In the genomic region with DNA sequence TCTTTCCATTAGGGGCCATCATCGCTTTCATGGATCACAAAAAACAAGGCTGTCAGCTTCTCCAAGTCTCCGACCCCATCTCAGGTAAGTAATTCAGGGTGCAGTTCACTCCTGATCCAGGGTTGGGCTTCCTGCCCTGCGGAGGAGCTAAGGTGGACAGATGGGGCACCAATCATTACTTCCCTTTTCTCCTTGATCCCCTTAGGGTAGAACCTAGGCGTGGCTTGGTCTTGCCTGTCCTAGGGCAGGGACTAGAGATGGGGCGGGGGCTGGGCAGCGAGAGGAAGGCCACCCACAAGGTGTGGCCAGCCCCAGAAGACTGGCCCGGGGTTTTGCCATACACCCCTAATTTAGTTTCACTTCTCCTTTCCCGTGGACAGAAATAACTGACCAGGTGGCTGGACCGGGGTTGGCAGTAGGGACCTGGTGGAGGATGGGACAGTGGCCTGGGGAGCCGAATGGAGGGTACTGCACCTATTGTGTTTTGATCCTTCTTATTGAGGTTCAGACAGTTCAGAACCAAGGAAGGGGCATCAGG, we compare ENCODE assay signal across 8 mouse cellular contexts. TPM values are rescaled to one million over a fixed set of nuclear protein-coding genes. Genes with fewer than 3 reads are reported as not detected.
DNase-seq lines count a peak whose midpoint lies in the region; ATAC-seq and TF ChIP-seq lines count a peak whose summit lies in the region.

No protein-coding gene starts in this region.

- no peak for TF ChIP-seq CTCF in thymus, adult 2 months (IDR thresholded peaks at IDR 0.05; ENCODE audit: borderline replicate concordance, control insufficient read depth, extremely low read depth, insufficient read depth, low read length, poor library complexity)

- peak overlapping the region; percentile 55 for H3K4me2 ChIP-seq in forebrain, embryonic 11.5 days (ENCODE audit: low read depth, low read length, severe bottlenecking)
- H3K4me2 ChIP-seq in limb, embryonic 14.5 days (replicated peaks; ENCODE audit: low read depth, low read length, severe bottlenecking): peak overlapping the region; percentile 66
- H3K4me2 ChIP-seq in midbrain, embryonic 15.5 days: peak overlapping the region; percentile 42

- WGBS in thymus, adult 2 months: 22% methylated on average over 10 of the region's 10 CpGs
- WGBS in forebrain, embryonic 11.5 days: 17% methylated on average over 10 of the region's 10 CpGs
- WGBS in limb, embryonic 14.5 days: 15% methylated on average over 10 of the region's 10 CpGs
- 20% methylated on average over 10 of the region's 10 CpGs for WGBS in midbrain, embryonic 15.5 days

- DNase-seq in thymus, adult 2 months: no peak
- no peak for DNase-seq in thymus, postnatal 10 days (ENCODE audit: low spot score in 2 of 2)
- no peak for DNase-seq in forebrain, embryonic 11.5 days (ENCODE audit: low spot score)
- no peak for DNase-seq in limb, embryonic 14.5 days (ENCODE audit: low spot score)
- no peak for DNase-seq in urinary bladder, adult 18-20 months (ENCODE audit: low spot score in 2 of 2)
- DNase-seq in left cerebral cortex, adult 11 months (ENCODE audit: low spot score): no peak
- no peak for DNase-seq in urinary bladder, postnatal 10 days (ENCODE audit: low spot score)

- H3K27me3 ChIP-seq in thymus, adult 2 months (ENCODE audit: control insufficient read depth, insufficient read depth, low read length): peaks cover 6% of the 10 kb centered on the region; the same call in 1 of the 2 replicates
- peaks cover 36% of the 10 kb centered on the region for H3K27me3 ChIP-seq in forebrain, embryonic 11.5 days (ENCODE audit: control insufficient read depth, insufficient read depth, low read length)
- H3K27me3 ChIP-seq in limb, embryonic 14.5 days (ENCODE audit: control insufficient read depth, insufficient read depth, low read length): peaks cover 28% of the 10 kb centered on the region
- peaks cover 45% of the 10 kb centered on the region for H3K27me3 ChIP-seq in midbrain, embryonic 15.5 days (replicated peaks)

- peaks cover 19% of the 10 kb centered on the region for H3K4me1 ChIP-seq in thymus, adult 2 months (replicated peaks; ENCODE audit: control insufficient read depth, insufficient read depth, low read length)
- peaks cover 8% of the 10 kb centered on the region; the same call in 1 of the 2 replicates for H3K4me1 ChIP-seq in forebrain, embryonic 11.5 days (replicated peaks; ENCODE audit: control insufficient read depth, insufficient read depth, low read length)
- no peaks in the 10 kb centered on the region for H3K4me1 ChIP-seq in limb, embryonic 14.5 days (ENCODE audit: control insufficient read depth, insufficient read depth, low read length)
- H3K4me1 ChIP-seq in midbrain, embryonic 15.5 days: peaks cover 17% of the 10 kb centered on the region

- H3K27ac ChIP-seq in thymus, adult 2 months (ENCODE audit: control insufficient read depth, insufficient read depth, low read length): no peak overlapping the region
- H3K27ac ChIP-seq in forebrain, embryonic 11.5 days (ENCODE audit: low read depth, low read length): no peak overlapping the region
- H3K27ac ChIP-seq in limb, embryonic 14.5 days (replicated peaks; ENCODE audit: low read depth, low read length): no peak overlapping the region
- no peak overlapping the region for H3K27ac ChIP-seq in midbrain, embryonic 15.5 days

- H3K36me3 ChIP-seq in thymus, adult 2 months (ENCODE audit: control insufficient read depth, insufficient read depth, low read length): peaks cover 5% of the 10 kb centered on the region; the same call in 1 of the 2 replicates
- no peaks in the 10 kb centered on the region for H3K36me3 ChIP-seq in forebrain, embryonic 11.5 days (ENCODE audit: control insufficient read depth, insufficient read depth, low read length)
- peaks cover 31% of the 10 kb centered on the region for H3K36me3 ChIP-seq in limb, embryonic 14.5 days (ENCODE audit: control insufficient read depth, insufficient read depth, low read length)
- H3K36me3 ChIP-seq in midbrain, embryonic 15.5 days (replicated peaks): peaks cover 18% of the 10 kb centered on the region

- TF ChIP-seq POLR2A in thymus, adult 2 months (IDR thresholded peaks at IDR 0.05; ENCODE audit: control insufficient read depth, extremely low read depth, insufficient read depth, low read length, poor library complexity): no peak
- no peak for TF ChIP-seq POLR2A in limb, embryonic 14.5 days (IDR thresholded peaks at IDR 0.05; ENCODE audit: borderline replicate concordance, extremely low read depth, insufficient read depth, insufficient read length)

- no peak for ATAC-seq in forebrain, embryonic 11.5 days (replicated peaks; ENCODE audit: low FRiP score)
- ATAC-seq in limb, embryonic 14.5 days (ENCODE audit: low FRiP score, low read depth): no peak
- no peak for ATAC-seq in midbrain, embryonic 15.5 days (replicated peaks)

- H3K9ac ChIP-seq in forebrain, embryonic 11.5 days (ENCODE audit: low read length): no peak overlapping the region
- no peak overlapping the region; the same call in 1 of the 2 replicates for H3K9ac ChIP-seq in limb, embryonic 14.5 days (ENCODE audit: low read depth, low read length, severe bottlenecking)
- no peak overlapping the region for H3K9ac ChIP-seq in midbrain, embryonic 15.5 days

- H3K4me3 ChIP-seq in thymus, adult 2 months (ENCODE audit: control insufficient read depth, insufficient read depth, low read length): peak overlapping the region; percentile 33
- H3K4me3 ChIP-seq in forebrain, embryonic 11.5 days (ENCODE audit: low read depth, low read length): peak overlapping the region; percentile 29
- H3K4me3 ChIP-seq in limb, embryonic 14.5 days (replicated peaks; ENCODE audit: low read length): peak overlapping the region; percentile 39
- H3K4me3 ChIP-seq in midbrain, embryonic 15.5 days: no peak overlapping the region

- H3K9me3 ChIP-seq in forebrain, embryonic 11.5 days (ENCODE audit: control insufficient read depth, low read length): no peaks in the 10 kb centered on the region
- H3K9me3 ChIP-seq in limb, embryonic 14.5 days (ENCODE audit: control insufficient read depth, low read length): no peaks in the 10 kb centered on the region
- no peaks in the 10 kb centered on the region for H3K9me3 ChIP-seq in midbrain, embryonic 15.5 days

RNA-seq across cellular contexts. Expression of a gene that starts 0.6 kb away (rescaled TPM):
- polyA plus RNA-seq in thymus, adult 2 months (2012; rRNA removed): 121 and 130 TPM in 2 replicates
- polyA plus RNA-seq in forebrain, embryonic 11.5 days (2014; fragmentation: Nextera tagmentation; extraction: Ambion mirVana): 151 and 156 TPM in 2 replicates
- 70.6 and 75.8 TPM in 2 replicates for polyA plus RNA-seq in limb, embryonic 14.5 days (2012; rRNA removed)
- 171 TPM in 2 replicates for polyA plus RNA-seq in limb, embryonic 14.5 days (2014; fragmentation: Nextera tagmentation; extraction: Ambion mirVana)
- 142 and 155 TPM in 2 replicates for polyA plus RNA-seq in midbrain, embryonic 15.5 days (2015; fragmentation: Nextera tagmentation; extraction: Ambion mirVana)

RNA-seq across cellular contexts. Expression of a gene that starts 0.9 kb away (rescaled TPM):
- 4.5 and 4.7 TPM in 2 replicates for polyA plus RNA-seq in thymus, adult 2 months (2012; rRNA removed)
- polyA plus RNA-seq in forebrain, embryonic 11.5 days (2014; fragmentation: Nextera tagmentation; extraction: Ambion mirVana): 0.40 and 0.47 TPM in 2 replicates
- polyA plus RNA-seq in limb, embryonic 14.5 days (2012; rRNA removed): 2.2 and 2.7 TPM in 2 replicates
- 0.68 and 1.8 TPM in 2 replicates for polyA plus RNA-seq in limb, embryonic 14.5 days (2014; fragmentation: Nextera tagmentation; extraction: Ambion mirVana)
- 0.25 and 0.26 TPM in 2 replicates for polyA plus RNA-seq in midbrain, embryonic 15.5 days (2015; fragmentation: Nextera tagmentation; extraction: Ambion mirVana)

RNA-seq across cellular contexts. Expression of a gene that starts 15.1 kb away (rescaled TPM):
- polyA plus RNA-seq in thymus, adult 2 months (2012; rRNA removed): 130 and 137 TPM in 2 replicates
- polyA plus RNA-seq in forebrain, embryonic 11.5 days (2014; fragmentation: Nextera tagmentation; extraction: Ambion mirVana): 5.1 and 7.8 TPM in 2 replicates
- 84.9 and 118 TPM in 2 replicates for polyA plus RNA-seq in limb, embryonic 14.5 days (2012; rRNA removed)
- 5.6 and 6.4 TPM in 2 replicates for polyA plus RNA-seq in limb, embryonic 14.5 days (2014; fragmentation: Nextera tagmentation; extraction: Ambion mirVana)
- polyA plus RNA-seq in midbrain, embryonic 15.5 days (2015; fragmentation: Nextera tagmentation; extraction: Ambion mirVana): 44.0 and 48.3 TPM in 2 replicates

RNA-seq across cellular contexts. Expression of a gene that starts 26.3 kb away (rescaled TPM):
- 240 and 315 TPM in 2 replicates for polyA plus RNA-seq in thymus, adult 2 months (2012; rRNA removed)
- 59.7 and 64.1 TPM in 2 replicates for polyA plus RNA-seq in forebrain, embryonic 11.5 days (2014; fragmentation: Nextera tagmentation; extraction: Ambion mirVana)
- polyA plus RNA-seq in limb, embryonic 14.5 days (2012; rRNA removed): 174 and 235 TPM in 2 replicates
- 46.5 and 57.5 TPM in 2 replicates for polyA plus RNA-seq in limb, embryonic 14.5 days (2014; fragmentation: Nextera tagmentation; extraction: Ambion mirVana)
- 67.2 and 69.1 TPM in 2 replicates for polyA plus RNA-seq in midbrain, embryonic 15.5 days (2015; fragmentation: Nextera tagmentation; extraction: Ambion mirVana)

RNA-seq across cellular contexts. Expression of a gene that starts 51.3 kb away (rescaled TPM):
- polyA plus RNA-seq in thymus, adult 2 months (2012; rRNA removed): 66.9 and 75.6 TPM in 2 replicates
- polyA plus RNA-seq in forebrain, embryonic 11.5 days (2014; fragmentation: Nextera tagmentation; extraction: Ambion mirVana): 2.9 and 3.7 TPM in 2 replicates
- polyA plus RNA-seq in limb, embryonic 14.5 days (2012; rRNA removed): 13.4 and 15.7 TPM in 2 replicates
- polyA plus RNA-seq in limb, embryonic 14.5 days (2014; fragmentation: Nextera tagmentation; extraction: Ambion mirVana): 9.8 and 10.5 TPM in 2 replicates
- 5.5 and 5.9 TPM in 2 replicates for polyA plus RNA-seq in midbrain, embryonic 15.5 days (2015; fragmentation: Nextera tagmentation; extraction: Ambion mirVana)
